Comparison of ENCODE assay signal across 13 mouse cellular contexts in the genomic region with DNA sequence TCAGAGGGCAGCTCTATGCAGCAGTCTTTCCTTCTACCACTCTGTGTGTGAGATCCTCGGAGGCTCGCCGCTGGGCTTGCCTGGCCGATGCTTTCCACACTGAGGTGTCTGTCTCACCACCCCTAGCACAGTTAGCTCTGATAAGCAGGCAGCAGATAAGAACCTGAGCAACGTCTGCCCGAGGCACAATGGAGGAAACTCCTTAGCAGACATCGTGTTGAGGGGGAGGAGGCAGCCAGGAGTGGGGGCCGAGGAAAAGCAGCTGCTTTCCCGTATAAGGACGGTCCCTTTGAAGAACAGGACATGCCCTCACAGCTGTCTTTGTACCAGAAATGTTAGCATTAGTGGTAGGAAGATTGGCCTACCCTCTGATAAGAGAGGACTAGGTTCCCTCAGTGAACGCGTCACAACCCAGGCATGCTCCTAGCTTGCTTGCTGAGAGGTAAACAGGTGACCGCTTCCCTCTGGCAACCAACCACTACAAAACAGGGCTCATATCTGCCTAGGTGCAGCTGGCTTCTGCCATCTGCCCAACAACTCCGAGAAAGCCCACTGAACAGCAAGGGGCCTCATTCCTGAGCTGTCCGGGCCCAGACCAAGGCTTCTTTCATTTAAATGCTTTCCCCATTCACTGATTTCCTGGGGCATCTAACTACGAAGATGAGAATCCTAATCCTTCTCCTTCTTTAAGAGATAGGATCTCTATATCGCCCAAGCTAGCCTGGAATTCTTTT. TPM values are rescaled to one million over a fixed set of nuclear protein-coding genes. Genes with fewer than 3 reads are reported as not detected.
A peak's percentile ranks its signal among the peaks of the same experiment; 100 is the strongest.
DNase-seq lines count a peak whose midpoint lies in the region; ATAC-seq and TF ChIP-seq lines count a peak whose summit lies in the region.
"Had no signal": no experiment of that assay in that cellular context is flagged by ENCODE, and none has a peak within 500 bp of the region (broad histone marks: within the 10 kb centered on the region; RNA-seq: fewer than 3 reads in every experiment).

No protein-coding gene starts in this region.

- no peak overlapping the region for H3K27ac ChIP-seq in hindbrain, postnatal 0 days
- H3K27ac ChIP-seq in hindbrain, embryonic 11.5 days (ENCODE audit: low read depth, low read length): no peak overlapping the region
- H3K27ac ChIP-seq in bone marrow, adult 2 months (ENCODE audit: control insufficient read depth, insufficient read depth, low read depth, low read length, poor library complexity): no peak overlapping the region; the same call in 1 of the 2 replicates
- H3K27ac ChIP-seq in intestine, embryonic 14.5 days (ENCODE audit: low read depth): no peak overlapping the region
- H3K27ac ChIP-seq: limb, embryonic 13.5 days had no signal

- H3K4me2 ChIP-seq in hindbrain, postnatal 0 days (ENCODE audit: low read depth, low read length): no peak overlapping the region
- H3K4me2 ChIP-seq in hindbrain, embryonic 11.5 days (replicated peaks; ENCODE audit: low read depth, low read length): no peak overlapping the region
- H3K4me2 ChIP-seq in intestine, embryonic 14.5 days (ENCODE audit: low read length): peak overlapping the region; percentile 14
- H3K4me2 ChIP-seq: limb, embryonic 13.5 days had no signal

- no peak for TF ChIP-seq CTCF in hindbrain, postnatal 0 days (IDR thresholded peaks at IDR 0.05; ENCODE audit: low read depth)
- TF ChIP-seq CTCF in bone marrow, adult 2 months (IDR thresholded peaks at IDR 0.05; ENCODE audit: control insufficient read depth, insufficient read depth, low read length): no peak

- no peaks in the 10 kb centered on the region for H3K27me3 ChIP-seq in hindbrain, postnatal 0 days (ENCODE audit: insufficient read depth, low read length)
- H3K27me3 ChIP-seq in hindbrain, embryonic 11.5 days (ENCODE audit: control insufficient read depth, insufficient read depth, low read length): no peaks in the 10 kb centered on the region
- no peaks in the 10 kb centered on the region for H3K27me3 ChIP-seq in intestine, embryonic 14.5 days (replicated peaks; ENCODE audit: control insufficient read depth, insufficient read depth, low read length)
- H3K27me3 ChIP-seq: limb, embryonic 13.5 days had no signal

- H3K4me1 ChIP-seq in hindbrain, postnatal 0 days (ENCODE audit: insufficient read depth, low read length): 0 out of 2 replicates have a peak, but pooled peaks cover 6% of the 10 kb centered on the region
- 0 out of 2 replicates have a peak, but pooled peaks cover 2% of the 10 kb centered on the region for H3K4me1 ChIP-seq in hindbrain, embryonic 11.5 days (replicated peaks; ENCODE audit: control insufficient read depth, insufficient read depth, low read length)
- no peaks in the 10 kb centered on the region; the same call in 1 of the 2 replicates for H3K4me1 ChIP-seq in bone marrow, adult 2 months (ENCODE audit: control insufficient read depth, insufficient read depth, low read length)
- H3K4me1 ChIP-seq in intestine, embryonic 14.5 days (replicated peaks; ENCODE audit: control insufficient read depth, insufficient read depth, low read length): peaks cover 16% of the 10 kb centered on the region

- no peak for DNase-seq in hindbrain, postnatal 0 days (ENCODE audit: low spot score)
- no peak for DNase-seq in hindbrain, embryonic 11.5 days (ENCODE audit: low spot score)
- DNase-seq in intestine, embryonic 14.5 days (ENCODE audit: low spot score): peak; percentile 58
- DNase-seq in urinary bladder, postnatal 14 days (ENCODE audit: low spot score): no peak
- DNase-seq in urinary bladder, postnatal 4 days (ENCODE audit: low spot score in 2 of 2): no peak
- no peak for DNase-seq in adrenal gland, adult 8-10 months
- DNase-seq: kidney, adult 9 months had no signal

- 57% methylated on average over 17 of the region's 17 CpGs for WGBS in hindbrain, postnatal 0 days
- 62% methylated on average over 17 of the region's 17 CpGs for WGBS in hindbrain, embryonic 11.5 days
- 63% methylated on average over 17 of the region's 17 CpGs for WGBS in bone marrow, adult 2 months
- WGBS in intestine, embryonic 14.5 days: 37% methylated on average over 17 of the region's 17 CpGs

- no peaks in the 10 kb centered on the region for H3K9me3 ChIP-seq in hindbrain, postnatal 0 days (ENCODE audit: low read length)
- H3K9me3 ChIP-seq in hindbrain, embryonic 11.5 days (ENCODE audit: control insufficient read depth, low read length): no peaks in the 10 kb centered on the region
- H3K9me3 ChIP-seq in intestine, embryonic 14.5 days (ENCODE audit: control insufficient read depth, low read length): no peaks in the 10 kb centered on the region
- H3K9me3 ChIP-seq: limb, embryonic 13.5 days had no signal

- peak; percentile 28; the same call in 1 of the 2 replicates for TF ChIP-seq POLR2A in bone marrow, adult 2 months (IDR thresholded peaks at IDR 0.05; ENCODE audit: borderline replicate concordance, control insufficient read depth, low read depth, low read length)

- no peak for ATAC-seq in hindbrain, postnatal 0 days
- ATAC-seq in hindbrain, embryonic 11.5 days (ENCODE audit: low FRiP score): no peak
- no peak for ATAC-seq in intestine, embryonic 14.5 days (replicated peaks; ENCODE audit: low FRiP score, low TSS enrichment, low read depth)
- ATAC-seq in megakaryocyte progenitor cell, adult 5-6 weeks (replicated peaks; ENCODE audit: poor library complexity): peak; percentile 24

- no peak overlapping the region for H3K4me3 ChIP-seq in hindbrain, postnatal 0 days (ENCODE audit: low read length)
- H3K4me3 ChIP-seq in hindbrain, embryonic 11.5 days (ENCODE audit: low read depth, low read length): no peak overlapping the region
- H3K4me3 ChIP-seq in bone marrow, adult 2 months (replicated peaks; ENCODE audit: control insufficient read depth, low read depth, low read length): no peak overlapping the region
- no peak overlapping the region for H3K4me3 ChIP-seq in intestine, embryonic 14.5 days (ENCODE audit: low read depth, low read length)
- H3K4me3 ChIP-seq: limb, embryonic 13.5 days had no signal

- H3K36me3 ChIP-seq in hindbrain, postnatal 0 days (ENCODE audit: insufficient read depth, low read length): no peaks in the 10 kb centered on the region
- H3K36me3 ChIP-seq in hindbrain, embryonic 11.5 days (ENCODE audit: control insufficient read depth, insufficient read depth, low read length): no peaks in the 10 kb centered on the region
- H3K36me3 ChIP-seq in intestine, embryonic 14.5 days (ENCODE audit: control insufficient read depth, insufficient read depth, low read length): no peaks in the 10 kb centered on the region
- H3K36me3 ChIP-seq: limb, embryonic 13.5 days had no signal

- H3K9ac ChIP-seq in hindbrain, postnatal 0 days (replicated peaks; ENCODE audit: low read length): 0 out of 2 replicates have a peak overlapping the region, but pooled peaks have one; percentile 13
- H3K9ac ChIP-seq in hindbrain, embryonic 11.5 days (ENCODE audit: low read depth, low read length): no peak overlapping the region
- no peak overlapping the region; the same call in 1 of the 2 replicates for H3K9ac ChIP-seq in intestine, embryonic 14.5 days (ENCODE audit: low read length)
- H3K9ac ChIP-seq: limb, embryonic 13.5 days had no signal

RNA-seq across cellular contexts. Expression of a gene that starts 4.4 kb away (rescaled TPM):
- 41.8 and 61.5 TPM in 2 replicates for total RNA-seq in hindbrain, postnatal 0 days (2014; rRNA removed)
- 50.7 and 54.5 TPM in 2 replicates for polyA plus RNA-seq in hindbrain, postnatal 0 days (2015; fragmentation: Nextera tagmentation; extraction: Ambion mirVana)
- 74.1 and 84.3 TPM in 2 replicates for polyA plus RNA-seq in hindbrain, embryonic 11.5 days (2014; fragmentation: Nextera tagmentation; extraction: Ambion mirVana)
- 11.8 and 24.5 TPM in 2 replicates for polyA plus RNA-seq in bone marrow, adult 2 months (2011; ENCODE audit: insufficient read depth, insufficient read length, low replicate concordance, missing spikeins)
- 50.5 and 54.8 TPM in 2 replicates for polyA plus RNA-seq in intestine, embryonic 14.5 days (2014; fragmentation: Nextera tagmentation; extraction: Ambion mirVana)
- 11.3 and 12.5 TPM in 2 replicates for total RNA-seq in megakaryocyte progenitor cell, adult 5-6 weeks (2015)
- 12.5 and 12.8 TPM in 2 replicates for total RNA-seq in megakaryocyte progenitor cell, adult 5-6 weeks (2017)
- 10 to 100 TPM; 22.8 to 28.3 (median 26.7) TPM for total RNA-seq in adrenal gland, adult 8-10 months (2022)

RNA-seq across cellular contexts. Expression of a gene that starts 24.2 kb away (rescaled TPM):
- not detected in 2 replicates for total RNA-seq in hindbrain, postnatal 0 days (2014; rRNA removed)
- 0.05 TPM in 1 of 2 replicates, not detected in the other for polyA plus RNA-seq in hindbrain, postnatal 0 days (2015; fragmentation: Nextera tagmentation; extraction: Ambion mirVana)
- polyA plus RNA-seq in hindbrain, embryonic 11.5 days (2014; fragmentation: Nextera tagmentation; extraction: Ambion mirVana): not detected in 2 replicates
- not detected in 2 replicates for polyA plus RNA-seq in bone marrow, adult 2 months (2011; ENCODE audit: insufficient read depth, insufficient read length, low replicate concordance, missing spikeins)
- not detected in 2 replicates for polyA plus RNA-seq in intestine, embryonic 14.5 days (2014; fragmentation: Nextera tagmentation; extraction: Ambion mirVana)
- not detected in 2 replicates for total RNA-seq in megakaryocyte progenitor cell, adult 5-6 weeks (2015)
- total RNA-seq in megakaryocyte progenitor cell, adult 5-6 weeks (2017): not detected in 2 replicates
- not detected for total RNA-seq in adrenal gland, adult 8-10 months (2022)
- total RNA-seq: gastrocnemius, adult 18-20 months; neutrophil, adult 5-6 weeks had no signal
- polyA plus RNA-seq: limb, embryonic 13.5 days; spleen, adult 2 months had no signal

RNA-seq across cellular contexts. Expression of a gene that starts 27.8 kb away (rescaled TPM):
- total RNA-seq in hindbrain, postnatal 0 days (2014; rRNA removed): 22.9 and 23.1 TPM in 2 replicates
- polyA plus RNA-seq in hindbrain, postnatal 0 days (2015; fragmentation: Nextera tagmentation; extraction: Ambion mirVana): 5.1 and 5.2 TPM in 2 replicates
- polyA plus RNA-seq in hindbrain, embryonic 11.5 days (2014; fragmentation: Nextera tagmentation; extraction: Ambion mirVana): 5.5 and 7.1 TPM in 2 replicates
- polyA plus RNA-seq in bone marrow, adult 2 months (2011; ENCODE audit: insufficient read depth, insufficient read length, low replicate concordance, missing spikeins): 3.7 and 16.0 TPM in 2 replicates
- polyA plus RNA-seq in intestine, embryonic 14.5 days (2014; fragmentation: Nextera tagmentation; extraction: Ambion mirVana): 5.5 and 6.6 TPM in 2 replicates
- total RNA-seq in megakaryocyte progenitor cell, adult 5-6 weeks (2015): 20.9 and 26.1 TPM in 2 replicates
- 16.2 and 20.3 TPM in 2 replicates for total RNA-seq in megakaryocyte progenitor cell, adult 5-6 weeks (2017)
- total RNA-seq in adrenal gland, adult 8-10 months (2022): 10 to 100 TPM; 22.1 to 32.4 (median 26.6) TPM
